Mouse (Mus musculus) ES-CJ7 (cell line): Measurements from ENCODE around the gene Bnipl.

Experiments
- DNase-seq: peaks from one replicate; pipeline ENCODE4 v3.0.0; 2011; ENCODE audit warnings: low read depth, low spot score

The Bnipl gene

DNA sequence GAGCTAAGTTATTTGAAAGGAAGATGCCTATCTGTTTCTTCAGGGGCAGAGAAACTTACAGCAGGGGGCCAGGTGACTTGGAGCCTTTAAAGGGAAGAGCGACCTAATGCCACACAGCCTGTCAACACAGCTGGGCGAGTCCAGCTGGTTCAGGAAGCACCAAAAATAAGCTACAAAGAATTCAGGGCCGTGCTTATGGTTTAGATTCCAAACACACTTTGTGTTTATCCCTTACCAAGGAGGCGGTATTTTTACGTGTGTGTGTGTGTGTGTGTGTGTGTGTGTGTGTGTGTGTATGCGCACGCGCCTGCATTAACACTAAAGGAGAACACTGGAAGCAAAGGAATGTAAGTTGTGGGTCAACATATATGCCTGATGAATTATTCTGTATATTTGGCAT, 29.8 kb upstream of the Bnipl start:
- no peak for DNase-seq

GRCm38 (mm10) chr3:95277149-95277551, 26.2 kb upstream of the Bnipl start:
- no peak for DNase-seq

GRCm38 (mm10) chr3:95276428-95276934, 25.5 kb upstream of the Bnipl start:
- no peak for DNase-seq

DNA sequence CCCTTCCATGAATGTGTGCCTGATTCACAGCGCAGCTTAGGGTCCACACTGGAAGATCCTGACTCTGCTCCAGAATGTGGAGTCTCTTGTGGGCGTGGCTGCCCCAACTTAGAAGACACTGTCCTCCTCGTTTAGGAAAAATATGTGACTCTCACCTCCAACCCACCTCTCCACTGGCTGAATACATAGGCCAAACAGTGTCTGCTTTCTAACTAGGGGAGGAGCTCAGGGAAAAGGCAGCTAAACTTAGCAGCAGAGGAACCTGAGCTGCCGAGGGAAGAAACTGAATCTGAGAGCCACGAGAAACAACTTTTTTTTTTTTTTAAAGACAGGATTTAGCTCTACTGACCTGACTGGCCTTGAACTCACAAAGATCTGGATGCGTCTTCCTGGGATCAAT, 24.2 kb upstream of the Bnipl start:
- DNase-seq = no peak

DNA sequence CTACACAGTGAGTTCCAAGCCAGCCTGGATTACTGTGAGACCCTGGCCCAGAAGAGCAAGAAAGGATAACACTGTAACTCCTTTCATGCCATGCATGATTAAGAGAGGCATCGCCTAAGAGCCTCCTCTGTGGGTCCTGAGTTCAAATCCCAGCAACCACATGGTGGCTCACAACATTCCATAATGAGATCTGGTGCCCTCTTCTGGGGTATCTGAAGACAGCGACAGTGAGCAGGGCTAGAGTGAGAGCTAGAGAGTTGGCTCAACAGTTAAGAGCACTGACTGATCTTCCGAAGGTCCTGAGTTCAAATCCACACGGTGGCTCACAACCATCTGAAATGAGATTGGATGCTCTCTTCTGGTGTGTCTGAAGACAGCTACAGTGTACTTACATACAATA, 23.5 kb upstream of the Bnipl start:
- no peak for DNase-seq

GRCm38 (mm10) chr3:95273471-95273870, 22.5 kb upstream of the Bnipl start:
- no peak for DNase-seq

DNA sequence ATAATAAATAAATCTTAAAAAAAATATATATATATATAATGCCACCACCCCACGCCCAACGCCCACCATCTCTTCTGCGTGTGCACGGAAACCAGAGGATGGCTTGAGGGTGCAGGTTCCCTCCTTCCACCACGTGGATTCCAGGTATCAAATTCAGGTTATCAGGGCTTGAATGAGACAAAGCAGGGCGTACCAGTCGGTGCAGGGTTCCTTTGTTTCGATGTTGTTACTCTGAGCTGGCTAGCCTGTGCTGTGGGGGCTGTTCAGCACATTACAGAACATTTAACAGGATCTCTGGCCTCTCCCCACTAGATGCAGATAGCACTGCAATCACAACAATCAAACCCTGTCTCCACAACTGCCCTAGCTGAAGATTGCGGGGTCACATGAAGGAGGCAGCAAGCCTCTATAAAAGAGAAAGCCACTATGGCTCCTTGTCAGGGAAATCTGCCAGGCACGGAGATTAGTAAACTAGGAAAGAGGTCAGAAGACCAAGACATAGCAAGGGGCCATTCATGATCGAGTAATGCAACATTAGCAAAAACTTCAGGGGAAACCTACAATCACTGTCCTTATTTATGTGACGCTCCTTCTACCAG, 19.9 kb upstream of the Bnipl start:
- peak; percentile 59 for DNase-seq

DNA sequence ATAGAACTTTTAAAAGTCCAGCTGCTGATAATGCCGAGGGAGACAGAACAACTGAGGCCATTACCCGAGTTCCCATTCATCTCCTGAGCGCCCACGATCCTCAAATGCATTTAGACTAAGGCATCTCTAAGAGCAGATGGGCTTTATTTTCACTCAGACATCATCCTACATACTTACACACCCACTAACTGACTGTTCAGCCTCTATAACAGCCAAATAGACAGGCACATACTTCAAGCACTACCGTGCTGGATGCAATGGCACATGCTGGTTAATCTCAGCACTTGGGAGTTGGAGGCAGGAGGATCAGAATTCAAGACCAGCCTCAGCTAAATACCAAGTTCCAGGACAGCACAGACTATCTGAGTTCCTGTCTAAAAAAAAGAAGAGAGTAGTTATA, 18.8 kb upstream of the Bnipl start:
- no peak for DNase-seq

DNA sequence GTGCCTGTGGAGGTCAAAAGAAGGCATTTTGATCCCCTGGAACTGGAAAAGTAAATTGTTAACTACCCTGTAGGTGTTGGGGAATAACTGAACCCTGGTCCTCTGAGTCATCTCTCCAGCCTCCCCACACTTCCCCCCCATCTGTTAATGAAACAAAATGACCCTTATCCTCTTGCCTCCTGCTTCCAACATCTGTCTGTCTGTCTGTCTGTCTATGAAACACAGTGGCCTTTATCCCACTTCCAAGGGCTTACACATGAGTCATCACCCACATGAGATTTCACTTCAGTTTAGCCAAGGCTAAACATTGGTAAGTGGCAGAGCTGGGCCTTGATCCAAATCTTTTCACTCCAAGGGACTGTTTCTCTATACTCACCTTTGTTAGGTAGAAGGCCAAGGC, 16.9 kb upstream of the Bnipl start:
- no peak for DNase-seq

GRCm38 (mm10) chr3:95266052-95266451, 15.1 kb upstream of the Bnipl start:
- no peak for DNase-seq

DNA sequence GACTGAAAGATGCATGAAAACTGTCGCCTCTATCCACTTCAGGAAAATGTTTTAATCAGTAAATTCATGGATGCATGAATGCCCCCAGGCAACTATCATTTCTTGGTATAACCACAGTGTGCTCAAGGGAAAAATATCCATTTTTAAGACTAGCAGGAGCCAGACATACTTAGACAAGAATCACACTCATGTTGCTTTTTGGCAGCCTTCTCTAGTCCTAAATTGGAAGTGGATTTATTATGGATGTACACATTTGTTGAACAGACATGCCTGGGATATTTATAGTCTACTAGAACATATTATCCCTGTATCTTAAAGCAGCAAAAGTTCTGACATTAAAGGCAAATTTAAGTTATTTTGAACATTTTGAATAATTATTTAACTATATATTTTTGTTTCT, 13.7 kb upstream of the Bnipl start:
- no peak for DNase-seq

DNA sequence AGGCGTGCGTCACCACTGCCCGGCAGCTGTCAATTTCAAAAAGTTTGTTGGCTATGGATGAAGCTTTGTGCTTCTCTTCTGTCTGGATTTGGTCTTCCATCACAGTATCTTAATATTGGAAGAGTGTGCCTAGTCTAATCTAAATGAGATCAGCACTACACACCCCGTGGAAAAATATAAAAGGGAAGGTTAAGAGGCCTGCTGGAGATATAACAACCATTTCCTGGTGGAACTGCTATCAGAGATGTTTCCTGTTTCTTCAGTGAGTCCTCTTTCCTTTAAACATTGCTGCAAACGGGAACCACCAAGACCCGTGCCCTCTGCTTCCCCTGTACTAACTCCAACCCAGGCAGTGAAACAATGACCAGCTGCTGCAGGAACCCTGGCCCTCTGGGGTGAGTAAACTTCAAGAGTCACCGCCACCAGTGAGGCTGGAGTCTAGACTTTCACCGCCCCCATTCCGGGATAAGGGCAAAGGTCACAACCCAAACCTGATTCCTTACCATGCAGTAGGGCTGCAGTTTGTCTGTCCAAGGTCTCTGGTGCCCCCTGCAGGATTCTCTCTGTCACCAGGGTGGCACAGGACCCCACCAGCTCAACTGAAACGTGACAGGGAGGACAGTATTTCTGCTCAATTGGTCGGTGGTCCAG, 12.2 kb upstream of the Bnipl start:
- peak; percentile 86 for DNase-seq

DNA sequence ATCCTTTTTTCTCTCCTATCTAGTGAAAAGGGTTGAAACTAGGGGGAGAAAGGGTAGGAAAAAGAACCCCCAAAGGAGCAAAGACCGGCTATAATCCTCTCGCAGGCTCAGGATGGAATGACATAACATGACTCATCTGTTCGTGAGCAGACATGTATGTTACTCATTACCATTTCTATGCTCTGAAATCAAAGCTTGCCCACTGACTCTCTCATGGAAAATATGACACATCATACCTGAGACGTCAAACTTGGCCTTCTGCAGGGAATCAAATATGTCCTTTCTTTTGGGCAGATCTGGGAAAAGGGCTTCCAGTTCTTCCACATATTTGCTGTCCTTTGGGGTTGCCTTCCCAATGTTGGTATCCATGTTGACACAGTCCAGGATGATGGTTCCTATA, 11.0 kb upstream of the Bnipl start:
- no peak for DNase-seq

GRCm38 (mm10) chr3:95256931-95257330, 5.9 kb upstream of the Bnipl start:
- DNase-seq = no peak

- DNase-seq = no peak
Observed at GRCm38 (mm10) chr3:95250361-95250760, 632 bp downstream of the Bnipl start.

DNA sequence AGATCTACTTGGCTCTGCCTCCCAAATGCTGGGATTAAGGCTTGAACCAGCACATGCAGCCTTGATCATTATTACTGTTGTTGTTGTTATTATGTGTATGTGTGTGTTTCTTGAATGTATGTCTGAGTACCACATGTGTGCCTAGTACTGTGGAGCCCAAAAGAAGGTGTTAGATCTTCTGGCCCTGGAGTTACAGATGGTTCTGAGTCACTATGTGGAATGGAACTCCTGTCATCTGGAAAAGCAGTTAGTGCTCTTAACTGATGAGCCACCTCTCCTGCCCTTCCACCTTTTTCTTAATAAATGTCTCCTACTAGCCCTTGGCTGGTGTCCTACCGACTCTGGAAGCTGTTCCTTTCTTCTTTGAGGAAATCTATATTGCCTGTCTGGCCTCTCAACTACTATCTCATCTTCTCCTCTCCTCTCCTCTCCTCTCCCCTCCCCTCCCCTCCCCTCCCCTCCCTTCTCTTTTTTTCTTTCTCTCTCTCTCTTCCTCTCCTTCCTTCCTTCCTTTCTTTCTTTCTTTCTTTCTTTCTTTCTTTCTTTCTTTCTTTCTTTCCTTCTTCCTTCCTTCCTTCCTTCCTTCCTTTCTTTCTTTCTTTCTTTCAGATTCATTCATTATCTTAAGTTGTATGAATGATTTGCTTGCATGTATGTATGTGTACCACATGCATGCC, 3.2 kb downstream of the Bnipl start:
- no peak for DNase-seq

GRCm38 (mm10) chr3:95246465-95247231, 4.3 kb downstream of the Bnipl start:
- no peak for DNase-seq

DNA sequence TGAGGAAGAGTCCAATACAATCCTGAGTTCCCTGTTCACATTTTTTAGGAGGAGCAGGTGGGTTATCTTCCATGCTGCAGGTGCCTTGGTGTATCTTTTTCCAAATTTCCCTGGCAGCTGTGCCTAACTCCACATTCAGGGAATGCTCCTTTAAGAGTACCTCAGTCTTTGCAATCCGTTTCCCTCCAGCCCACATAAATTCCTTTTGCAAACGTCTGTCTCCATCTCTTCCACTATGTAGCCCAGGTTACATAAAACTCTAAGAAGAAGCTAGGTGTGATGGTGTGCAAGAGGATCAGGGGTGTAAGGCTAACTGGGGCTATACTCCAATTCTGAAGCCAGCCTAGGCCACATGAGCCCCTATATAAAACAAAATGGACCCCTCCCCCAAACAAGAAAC, 7.9 kb downstream of the Bnipl start:
- no peak for DNase-seq

DNA sequence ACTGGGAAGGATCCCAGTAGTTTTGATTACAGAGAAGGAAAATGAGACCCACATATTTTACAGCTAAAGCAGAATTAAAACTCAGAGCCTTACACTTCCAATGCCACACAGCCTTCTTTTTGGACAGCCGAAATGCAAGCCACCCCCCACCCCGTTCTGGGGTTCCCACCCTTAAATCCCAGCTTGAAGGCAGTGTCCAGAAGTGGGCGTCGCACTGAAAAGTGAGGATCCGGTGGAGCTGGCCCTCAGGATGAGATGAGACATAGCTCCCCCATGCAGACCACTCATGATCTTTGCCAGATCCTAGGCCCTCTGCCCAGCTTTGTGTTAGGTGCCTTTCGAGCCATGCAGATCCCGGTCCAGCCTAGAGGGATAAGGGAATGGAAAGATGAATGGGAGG, 9.5 kb downstream of the Bnipl start, which contains the start of gene Gm128:
Gm128 (minus strand) TSS at position 101 of the 400 bp plus-strand sequence.
- no peak for DNase-seq

- DNase-seq = peak; percentile 67
Observed at GRCm38 (mm10) chr3:95240900-95241299, 10.1 kb downstream of the Bnipl start.

DNA sequence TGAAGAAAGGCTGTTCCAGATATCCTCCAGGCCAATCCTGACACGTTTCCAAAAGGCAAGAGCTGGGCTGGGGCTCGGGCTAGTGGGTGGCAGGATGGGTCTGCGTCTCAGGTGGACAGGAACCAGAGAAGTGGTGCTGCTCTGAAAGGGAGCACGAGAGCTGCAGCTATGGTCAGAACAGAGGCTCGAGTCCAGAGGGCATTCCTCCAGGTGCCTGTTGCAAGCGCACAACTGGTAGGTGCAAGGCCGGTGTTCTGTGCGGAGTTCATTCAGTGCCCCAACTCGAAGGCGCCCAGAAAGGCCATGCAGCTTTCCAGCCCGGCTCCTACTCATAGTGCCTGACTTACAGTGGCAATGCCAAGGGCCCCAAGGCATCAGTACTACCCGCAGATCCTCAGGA, 11.0 kb downstream of the Bnipl start:
- DNase-seq = no peak

GRCm38 (mm10) chr3:95239022-95239421, 12.0 kb downstream of the Bnipl start:
- peak; percentile 57 for DNase-seq
